Mouse (Mus musculus) liver, embryonic 14.5 days (tissue): Measurements from ENCODE around the gene Shisa4.

Source experiments
- CTCF ChIP-seq: IDR thresholded peaks from 2 replicates; pipeline ENCODE4 v1.5.1; 2016; ENCODE audit warnings: antibody characterized with exemption, low read depth, control low read depth
- EP300 ChIP-seq: IDR thresholded peaks from 2 replicates; pipeline ENCODE4 v1.6.1; 2016; ENCODE audit warnings: antibody characterized with exemption, low read depth

GRCm38 (mm10) chr1:135378576-135378975 lies 3.5 kb upstream of the Shisa4 start:
- no peak for TF ChIP-seq CTCF
- no peak for TF ChIP-seq EP300
